In genomic region chr5:125364851-125365429, GRCm38 (mm10) we compare ENCODE assay signal across 26 mouse cellular contexts. TPM values are rescaled to one million over a fixed set of nuclear protein-coding genes. Genes with fewer than 3 reads are reported as not detected.
DNase-seq lines count a peak whose midpoint lies in the region; ATAC-seq and TF ChIP-seq lines count a peak whose summit lies in the region.
"Had no signal": no experiment of that assay in that cellular context is flagged by ENCODE, and none has a peak within 500 bp of the region (broad histone marks: within the 10 kb centered on the region; RNA-seq: fewer than 3 reads in every experiment).

No protein-coding gene starts in this region.

- TF ChIP-seq EP300 in liver, postnatal 0 days (IDR thresholded peaks at IDR 0.05; ENCODE audit: low read depth): no peak

- H3K4me3 ChIP-seq in intestine, embryonic 14.5 days (ENCODE audit: low read depth, low read length): no peak overlapping the region
- no peak overlapping the region for H3K4me3 ChIP-seq in intestine, embryonic 16.5 days (ENCODE audit: low read length)
- H3K4me3 ChIP-seq in small intestine, adult 2 months (ENCODE audit: low read depth, low read length): no peak overlapping the region
- H3K4me3 ChIP-seq in thymus, adult 2 months (ENCODE audit: control insufficient read depth, insufficient read depth, low read length): no peak overlapping the region
- no peak overlapping the region for H3K4me3 ChIP-seq in liver, postnatal 0 days (ENCODE audit: low read depth, low read length)
- H3K4me3 ChIP-seq: embryonic facial prominence, embryonic 13.5 days; embryonic facial prominence, embryonic 15.5 days; erythroblast, embryonic 14.5 days; forebrain, embryonic 10.5 days; forebrain, embryonic 12.5 days had no signal

- peak; percentile 48; the same call in 1 of the 2 replicates for ATAC-seq in intestine, embryonic 14.5 days (replicated peaks; ENCODE audit: low FRiP score, low TSS enrichment, low read depth)
- peak; percentile 90 for ATAC-seq in intestine, embryonic 16.5 days
- no peak for ATAC-seq in liver, postnatal 0 days
- ATAC-seq: activated CD4-positive, CD25-positive, alpha-beta regulatory T cell, adult 4 months; forebrain, embryonic 14.5 days; forebrain, embryonic 16.5 days had no signal

- no peaks in the 10 kb centered on the region for H3K9me3 ChIP-seq in intestine, embryonic 14.5 days (ENCODE audit: control insufficient read depth, low read length)
- H3K9me3 ChIP-seq in intestine, embryonic 16.5 days (ENCODE audit: control insufficient read depth, low read length): no peaks in the 10 kb centered on the region
- no peaks in the 10 kb centered on the region for H3K9me3 ChIP-seq in liver, postnatal 0 days (ENCODE audit: low read length)
- H3K9me3 ChIP-seq: embryonic facial prominence, embryonic 13.5 days; embryonic facial prominence, embryonic 15.5 days; forebrain, embryonic 10.5 days had no signal

- no peaks in the 10 kb centered on the region for H3K4me1 ChIP-seq in intestine, embryonic 14.5 days (replicated peaks; ENCODE audit: control insufficient read depth, insufficient read depth, low read length)
- no peaks in the 10 kb centered on the region for H3K4me1 ChIP-seq in intestine, embryonic 16.5 days (ENCODE audit: control insufficient read depth, insufficient read depth, low read length)
- peaks cover 12% of the 10 kb centered on the region; the same call in 1 of the 2 replicates for H3K4me1 ChIP-seq in small intestine, adult 2 months (ENCODE audit: control insufficient read depth, insufficient read depth, insufficient read length, low read length)
- H3K4me1 ChIP-seq in thymus, adult 2 months (replicated peaks; ENCODE audit: control insufficient read depth, insufficient read depth, low read length): peaks cover 3% of the 10 kb centered on the region; the same call in 1 of the 2 replicates
- no peaks in the 10 kb centered on the region for H3K4me1 ChIP-seq in liver, postnatal 0 days (ENCODE audit: insufficient read depth)
- H3K4me1 ChIP-seq: forebrain, embryonic 12.5 days had no signal

- 65% methylated on average over 4 of the region's 4 CpGs for WGBS in intestine, embryonic 14.5 days
- WGBS in intestine, embryonic 16.5 days: 63% methylated on average over 4 of the region's 4 CpGs
- 25% methylated on average over 4 of the region's 4 CpGs for WGBS in small intestine, adult 2 months
- 83% methylated on average over 4 of the region's 4 CpGs for whole genome bisulfite sequencing in thymus, adult 2 months
- 64% methylated on average over 4 of the region's 4 CpGs for WGBS in liver, postnatal 0 days (ENCODE audit: insufficient replicate concordance)

- H3K36me3 ChIP-seq in intestine, embryonic 14.5 days (ENCODE audit: control insufficient read depth, insufficient read depth, low read length): no peaks in the 10 kb centered on the region
- H3K36me3 ChIP-seq in intestine, embryonic 16.5 days (ENCODE audit: control insufficient read depth, insufficient read depth, low read length): no peaks in the 10 kb centered on the region
- H3K36me3 ChIP-seq in small intestine, adult 2 months (ENCODE audit: control insufficient read depth, insufficient read depth, low read length): no peaks in the 10 kb centered on the region
- no peaks in the 10 kb centered on the region for H3K36me3 ChIP-seq in thymus, adult 2 months (ENCODE audit: control insufficient read depth, insufficient read depth, low read length)
- H3K36me3 ChIP-seq in liver, postnatal 0 days (replicated peaks; ENCODE audit: insufficient read depth, low read length): no peaks in the 10 kb centered on the region
- H3K36me3 ChIP-seq: embryonic facial prominence, embryonic 13.5 days; embryonic facial prominence, embryonic 15.5 days; forebrain, embryonic 10.5 days; forebrain, embryonic 12.5 days had no signal

- no peak for TF ChIP-seq CTCF in small intestine, adult 2 months (IDR thresholded peaks at IDR 0.05; ENCODE audit: extremely low read depth, insufficient read length, insufficient replicate concordance, low read depth, low read length)
- no peak for TF ChIP-seq CTCF in thymus, adult 2 months (IDR thresholded peaks at IDR 0.05; ENCODE audit: borderline replicate concordance, control insufficient read depth, extremely low read depth, insufficient read depth, low read length, poor library complexity)
- no peak for TF ChIP-seq CTCF in liver, postnatal 0 days (IDR thresholded peaks at IDR 0.05; ENCODE audit: low read depth)

- H3K27me3 ChIP-seq in intestine, embryonic 14.5 days (replicated peaks; ENCODE audit: control insufficient read depth, insufficient read depth, low read length): no peaks in the 10 kb centered on the region
- H3K27me3 ChIP-seq in intestine, embryonic 16.5 days (replicated peaks; ENCODE audit: control insufficient read depth, insufficient read depth, low read length): no peaks in the 10 kb centered on the region
- no peaks in the 10 kb centered on the region for H3K27me3 ChIP-seq in small intestine, adult 2 months (ENCODE audit: control insufficient read depth, insufficient read depth, low read length)
- H3K27me3 ChIP-seq in thymus, adult 2 months (ENCODE audit: control insufficient read depth, insufficient read depth, low read length): no peaks in the 10 kb centered on the region
- H3K27me3 ChIP-seq in liver, postnatal 0 days (ENCODE audit: insufficient read depth, low read length): no peaks in the 10 kb centered on the region
- H3K27me3 ChIP-seq: embryonic facial prominence, embryonic 13.5 days; embryonic facial prominence, embryonic 15.5 days; forebrain, embryonic 12.5 days had no signal

- no peak overlapping the region for H3K9ac ChIP-seq in intestine, embryonic 14.5 days (ENCODE audit: low read length)
- no peak overlapping the region for H3K9ac ChIP-seq in intestine, embryonic 16.5 days (ENCODE audit: low read depth, low read length)
- no peak overlapping the region for H3K9ac ChIP-seq in liver, postnatal 0 days (replicated peaks)
- H3K9ac ChIP-seq: embryonic facial prominence, embryonic 13.5 days; embryonic facial prominence, embryonic 15.5 days; forebrain, embryonic 12.5 days had no signal

- DNase-seq in intestine, embryonic 14.5 days (ENCODE audit: low spot score): no peak
- peak; percentile 32 for DNase-seq in yolk sac, embryonic 10.5 days (ENCODE audit: low spot score)
- DNase-seq in layer of hippocampus, postnatal 14 days (ENCODE audit: low spot score in 2 of 2): no peak
- no peak for DNase-seq in adrenal gland, postnatal 25 days
- DNase-seq in thymus, adult 2 months: no peak
- DNase-seq in liver, postnatal 0 days: no peak
- DNase-seq: adrenal gland, adult 8-10 months; adrenal gland, postnatal 14 days; cerebellum, adult 11 months; cerebellum, adult 18-20 months; cerebellum, adult 8-10 months; cerebellum, adult 9-11 months; cerebellum, postnatal 14 days; cerebellum, postnatal 36 days; embryo, embryonic 11 days had no signal

- H3K4me2 ChIP-seq in intestine, embryonic 14.5 days (ENCODE audit: low read length): no peak overlapping the region
- H3K4me2 ChIP-seq in intestine, embryonic 16.5 days (ENCODE audit: low read depth, low read length): no peak overlapping the region
- H3K4me2 ChIP-seq in liver, postnatal 0 days (ENCODE audit: low read depth, low read length): no peak overlapping the region
- H3K4me2 ChIP-seq: embryonic facial prominence, embryonic 13.5 days; embryonic facial prominence, embryonic 15.5 days; forebrain, embryonic 12.5 days had no signal

- no peak overlapping the region for H3K27ac ChIP-seq in intestine, embryonic 14.5 days (ENCODE audit: low read depth)
- peak overlapping the region; percentile 54 for H3K27ac ChIP-seq in intestine, embryonic 16.5 days (ENCODE audit: low read length)
- peak overlapping the region; percentile 37; the same call in 1 of the 2 replicates for H3K27ac ChIP-seq in small intestine, adult 2 months (ENCODE audit: insufficient read depth, low read depth, low read length)
- no peak overlapping the region for H3K27ac ChIP-seq in thymus, adult 2 months (ENCODE audit: control insufficient read depth, insufficient read depth, low read length)
- H3K27ac ChIP-seq in liver, postnatal 0 days (ENCODE audit: low read depth): no peak overlapping the region
- H3K27ac ChIP-seq: embryonic facial prominence, embryonic 13.5 days; embryonic facial prominence, embryonic 15.5 days; forebrain, embryonic 10.5 days; forebrain, embryonic 12.5 days had no signal

- no peak for TF ChIP-seq POLR2A in small intestine, adult 2 months (IDR thresholded peaks at IDR 0.05; ENCODE audit: low read depth, low read length)
- TF ChIP-seq POLR2A in thymus, adult 2 months (IDR thresholded peaks at IDR 0.05; ENCODE audit: control insufficient read depth, extremely low read depth, insufficient read depth, low read length, poor library complexity): no peak

RNA-seq across cellular contexts. Expression of gene Scarb1, which starts 24.0 kb away (rescaled TPM):
- 47.6 and 50.8 TPM in 2 replicates for polyA plus RNA-seq in intestine, embryonic 14.5 days (2014; fragmentation: Nextera tagmentation; extraction: Ambion mirVana)
- 59.9 and 73.1 TPM in 2 replicates for polyA plus RNA-seq in intestine, embryonic 16.5 days (2015; fragmentation: Nextera tagmentation; extraction: Ambion mirVana)
- 19.4 and 70.2 TPM in 2 replicates for polyA plus RNA-seq in small intestine, adult 2 months (2012; rRNA removed)
- 10 to 100 TPM; 46.1 to 54.3 TPM for total RNA-seq in layer of hippocampus, postnatal 14 days (2021)
- 1,988 and 2,596 TPM in 2 replicates for total RNA-seq in adrenal gland, postnatal 25 days (2021)
- 75.3 and 80.7 TPM in 2 replicates for polyA plus RNA-seq in thymus, adult 2 months (2012; rRNA removed)
- polyA plus RNA-seq in liver, postnatal 0 days (2015; fragmentation: Nextera tagmentation; extraction: Ambion mirVana): 105 and 109 TPM in 2 replicates

RNA-seq across cellular contexts. Expression of gene Gm10382, which starts 24.2 kb away (rescaled TPM):
- polyA plus RNA-seq in intestine, embryonic 14.5 days (2014; fragmentation: Nextera tagmentation; extraction: Ambion mirVana): 0.15 and 0.30 TPM in 2 replicates
- 0.18 and 0.24 TPM in 2 replicates for polyA plus RNA-seq in intestine, embryonic 16.5 days (2015; fragmentation: Nextera tagmentation; extraction: Ambion mirVana)
- 0.08 and 0.15 TPM in 2 replicates for polyA plus RNA-seq in small intestine, adult 2 months (2012; rRNA removed)
- under 1 TPM; 0.28 to 0.52 TPM for total RNA-seq in layer of hippocampus, postnatal 14 days (2021)
- total RNA-seq in adrenal gland, postnatal 25 days (2021): not detected in 2 replicates
- 0.18 TPM in 1 of 2 replicates, not detected in the other for polyA plus RNA-seq in thymus, adult 2 months (2012; rRNA removed)
- 0.17 and 0.18 TPM in 2 replicates for polyA plus RNA-seq in liver, postnatal 0 days (2015; fragmentation: Nextera tagmentation; extraction: Ambion mirVana)
- polyA plus RNA-seq: embryonic facial prominence, embryonic 11.5 days had no signal

RNA-seq across cellular contexts. Expression of gene Ubc, which starts 25.1 kb away (rescaled TPM):
- 949 and 989 TPM in 2 replicates for polyA plus RNA-seq in intestine, embryonic 14.5 days (2014; fragmentation: Nextera tagmentation; extraction: Ambion mirVana)
- polyA plus RNA-seq in intestine, embryonic 16.5 days (2015; fragmentation: Nextera tagmentation; extraction: Ambion mirVana): 897 and 920 TPM in 2 replicates
- polyA plus RNA-seq in small intestine, adult 2 months (2012; rRNA removed): 327 and 848 TPM in 2 replicates
- 100 to 1,000 TPM; 755 to 828 TPM for total RNA-seq in layer of hippocampus, postnatal 14 days (2021)
- total RNA-seq in adrenal gland, postnatal 25 days (2021): 1,462 and 1,631 TPM in 2 replicates
- polyA plus RNA-seq in thymus, adult 2 months (2012; rRNA removed): 585 and 598 TPM in 2 replicates
- 369 and 531 TPM in 2 replicates for polyA plus RNA-seq in liver, postnatal 0 days (2015; fragmentation: Nextera tagmentation; extraction: Ambion mirVana)

Comparison
In these comparisons a context has a peak if more than half of its experiments do, and no peak if none do; other contexts are left out.
1. H3K27ac ChIP-seq: peak in intestine, embryonic 16.5 days (single experiment) and small intestine, adult 2 months (single experiment); none in intestine, embryonic 14.5 days (single experiment), thymus, adult 2 months (single experiment) and liver, postnatal 0 days (single experiment).